Mouse (Mus musculus): ENCODE data around the gene Ss18l1. TPM values are rescaled to one million over a fixed set of nuclear protein-coding genes. Genes with fewer than 3 reads are reported as not detected.

Gene Ss18l1
- total and polyA plus RNA-seq, 3 experiments = 2.0 to 3.0 (median 2.1) TPM

GRCm38 (mm10) chr2:180024401-180025098 is 17.8 kb upstream of the Ss18l1 start, which contains the start of gene Lsm14b (continued):
- TF ChIP-seq MAX (IDR thresholded peaks at IDR 0.05; ENCODE audit: low read length) = 0 out of 2 replicates have a peak, but pooled peaks have one; percentile 15
- TF ChIP-seq POLR2A (IDR thresholded peaks at IDR 0.05; ENCODE audit: low read depth, low read length) = peak; percentile 82
- TF ChIP-seq SMC3 (IDR thresholded peaks at IDR 0.05; ENCODE audit: low read depth, low read length) = no peak
- no peak for TF ChIP-seq GABPA (IDR thresholded peaks at IDR 0.05; ENCODE audit: insufficient replicate concordance, low read depth, low read length)
- TF ChIP-seq TCF12 (IDR thresholded peaks at IDR 0.05; ENCODE audit: low read depth, low read length) = peak; percentile 90
- peak; percentile 44; the same call in 1 of the 2 replicates for TF ChIP-seq CHD2 (IDR thresholded peaks at IDR 0.05; ENCODE audit: low read length)
- TF ChIP-seq HCFC1 (IDR thresholded peaks at IDR 0.05; ENCODE audit: low read depth, low read length) = peak; percentile 70
- TF ChIP-seq NELFE (IDR thresholded peaks at IDR 0.05; ENCODE audit: low read depth, low read length) = peak; percentile 88

DNA sequence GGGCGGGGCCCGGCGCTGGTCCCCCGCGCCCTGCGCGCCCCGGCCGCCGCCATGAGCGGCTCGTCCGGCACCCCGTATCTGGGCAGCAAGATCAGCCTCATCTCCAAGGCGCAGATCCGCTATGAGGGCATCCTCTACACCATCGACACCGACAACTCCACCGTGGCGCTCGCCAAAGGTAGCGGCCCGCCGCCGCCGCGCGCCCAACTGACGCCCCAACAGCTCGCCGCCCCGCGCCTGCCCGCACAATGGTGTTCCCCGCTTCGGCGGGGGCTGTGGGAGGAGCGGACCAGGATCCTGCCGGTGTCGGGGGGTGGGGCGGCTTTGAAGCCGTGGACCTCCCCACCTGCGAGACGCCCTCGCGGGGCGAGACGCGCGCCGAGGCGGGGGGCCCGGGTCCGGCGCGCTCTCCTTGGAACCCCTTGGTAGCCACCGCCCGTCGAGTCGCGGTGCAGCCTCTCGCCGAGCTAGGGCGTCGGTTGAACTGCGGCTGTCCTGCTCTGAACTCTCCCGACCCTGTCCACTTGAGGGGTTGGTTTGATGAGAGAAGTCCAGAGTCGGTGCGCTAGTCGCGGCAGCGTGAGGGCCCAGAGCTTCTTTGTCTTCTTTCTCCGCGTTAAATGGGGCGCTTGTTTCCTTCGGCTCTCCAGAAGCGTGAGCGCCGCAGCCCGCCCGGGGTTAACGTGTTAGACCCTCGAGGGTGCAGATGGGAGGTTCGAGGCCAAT is 17.0 kb upstream of the Ss18l1 start:
- Histone ChIP-seq H3K4me1 (ENCODE audit: control insufficient read depth in 1 of 2, insufficient read depth in 2 of 2) (peaks cover 11 to 30% of the 10 kb centered on the region in 2 experiments), H3K36me3 (replicated peaks in 1 of 2; ENCODE audit: control insufficient read depth in 1 of 2, insufficient read depth in 1 of 2, low read length in 1 of 2) (peaks cover 18 to 38% of the 10 kb centered on the region in 2 experiments), H3K79me2 (replicated peaks; ENCODE audit: control insufficient read depth, extremely low read depth, insufficient read depth, poor library complexity, severe bottlenecking) (0 out of 2 replicates have a peak, but pooled peaks cover 5% of the 10 kb centered on the region), H3K27ac (ENCODE audit: insufficient read depth, low read depth) (peak overlapping the region; percentile 13), H3K9ac (ENCODE audit: insufficient read depth, low read depth) (peak overlapping the region; percentile 92), H3K4me3 (replicated peaks in 1 of 3; ENCODE audit: low read depth in 2 of 3, low read length in 2 of 3, poor library complexity in 1 of 3) (peak overlapping the region; percentile 53 to 96 (median 81)), H3K9me3 (replicated peaks; ENCODE audit: low read length) (no peaks in the 10 kb centered on the region), H3K27me3 (replicated peaks) (peaks cover 35% of the 10 kb centered on the region), H3K4me2 (ENCODE audit: insufficient read depth, low read depth, poor library complexity, severe bottlenecking) (peak overlapping the region; percentile 59)
- TF ChIP-seq MXI1 (IDR thresholded peaks at IDR 0.05; ENCODE audit: low read depth, low read length) = peak; percentile 42; the same call in 1 of the 2 replicates
- TF ChIP-seq SIN3A (IDR thresholded peaks at IDR 0.05; ENCODE audit: low read length) = no peak
- no peak for DNase-seq (ENCODE audit: extremely low read depth)
- dilution Hi-C loops (cut with MboI; ENCODE audit: extremely low pct_ligation_motif_present, extremely low pct_unique_long_range_greater_than_20kb, low sequenced_read_pairs) (no loop called here), in situ Hi-C loops (cut with MboI; ENCODE audit: low pct_ligation_motif_present, low pct_unique_long_range_greater_than_20kb, low sequenced_read_pairs) (no loop called here)

DNA sequence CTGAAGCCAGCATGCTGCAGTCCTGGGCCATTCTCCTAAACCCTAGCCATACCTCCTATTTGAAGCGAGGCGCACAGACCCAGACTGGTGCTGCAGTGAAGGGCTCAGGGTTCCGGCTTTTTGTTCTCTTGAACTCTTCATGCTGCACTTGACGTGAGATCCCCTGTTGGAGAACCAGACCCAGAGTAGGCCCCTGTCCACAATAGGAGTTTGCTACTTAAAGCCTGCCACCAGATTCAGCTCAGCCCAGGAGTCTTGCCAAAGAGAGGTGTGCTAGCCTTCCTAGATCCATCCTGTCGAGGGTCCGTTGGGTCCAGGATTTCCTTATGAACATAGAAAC is 16.5 kb upstream of the Ss18l1 start:
- H3K4me2 ChIP-seq (ENCODE audit: insufficient read depth, low read depth, poor library complexity, severe bottlenecking) = peak overlapping the region; percentile 59
- in situ Hi-C loops (cut with MboI; ENCODE audit: low pct_ligation_motif_present, low pct_unique_long_range_greater_than_20kb, low sequenced_read_pairs) (no loop called here), dilution Hi-C loops (cut with MboI; ENCODE audit: extremely low pct_ligation_motif_present, extremely low pct_unique_long_range_greater_than_20kb, low sequenced_read_pairs) (no loop called here)
- peaks cover 21 to 43% of the 10 kb centered on the region in 2 experiments for H3K36me3 ChIP-seq (replicated peaks in 1 of 2; ENCODE audit: control insufficient read depth in 1 of 2, insufficient read depth in 1 of 2, low read length in 1 of 2)
- peak overlapping the region; percentile 53 to 96 (median 81) for H3K4me3 ChIP-seq (replicated peaks in 1 of 3; ENCODE audit: low read depth in 2 of 3, low read length in 2 of 3, poor library complexity in 1 of 3)
- peaks cover 30% of the 10 kb centered on the region for H3K27me3 ChIP-seq (replicated peaks)
- H3K27ac ChIP-seq (ENCODE audit: insufficient read depth, low read depth) = no peak overlapping the region
- TF ChIP-seq CHD1 (IDR thresholded peaks at IDR 0.05; ENCODE audit: low read depth, low read length) (no peak), MXI1 (IDR thresholded peaks at IDR 0.05; ENCODE audit: low read depth, low read length) (0 out of 2 replicates have a peak, but pooled peaks have one; percentile 5)
- 0 out of 2 replicates have a peak, but pooled peaks cover 5% of the 10 kb centered on the region for H3K79me2 ChIP-seq (replicated peaks; ENCODE audit: control insufficient read depth, extremely low read depth, insufficient read depth, poor library complexity, severe bottlenecking)
- H3K4me1 ChIP-seq (ENCODE audit: control insufficient read depth in 1 of 2, insufficient read depth in 2 of 2) = peaks cover 11 to 30% of the 10 kb centered on the region in 2 experiments
- H3K9ac ChIP-seq (ENCODE audit: insufficient read depth, low read depth) = peak overlapping the region; percentile 92
- no peaks in the 10 kb centered on the region for H3K9me3 ChIP-seq (replicated peaks; ENCODE audit: low read length)
- no peak for DNase-seq (ENCODE audit: extremely low read depth)
